Mouse (Mus musculus): ENCODE data around the gene Rtn4. TPM values are rescaled to one million over a fixed set of nuclear protein-coding genes. Genes with fewer than 3 reads are reported as not detected.

The Rtn4 gene
- polyA plus RNA-seq, 1 experiment from 2014 or later = 102 TPM

DNA sequence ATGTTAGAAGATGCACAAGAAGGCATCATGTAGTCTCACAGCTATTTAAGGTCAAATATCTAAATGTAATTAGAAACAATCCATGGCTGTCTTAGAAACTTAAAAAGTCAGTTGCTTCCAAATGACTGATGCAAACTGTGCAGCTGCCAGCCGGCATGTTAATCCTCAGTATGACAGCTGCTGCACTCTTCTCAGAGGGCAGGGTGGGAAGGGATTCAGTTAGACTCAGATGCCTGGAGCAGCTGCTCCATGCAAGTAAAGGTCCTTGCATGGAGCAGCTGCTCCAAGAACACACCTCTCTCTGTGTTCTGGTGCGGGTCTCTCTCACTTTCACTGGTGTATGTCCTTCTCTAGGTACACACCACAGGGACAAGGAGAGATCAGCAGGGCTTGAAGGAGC lies 81.5 kb downstream of the Rtn4 start:
- Histone ChIP-seq H3K4me2 (replicated peaks; ENCODE audit: low read depth) (no peak overlapping the region), H3K9ac (ENCODE audit: low read depth, low read length) (no peak overlapping the region), H3K36me3 (ENCODE audit: control insufficient read depth, insufficient read depth) (no peaks in the 10 kb centered on the region), H3K4me3 (ENCODE audit: low read depth, low read length) (no peak overlapping the region), H3K9me3 (ENCODE audit: control insufficient read depth) (no peaks in the 10 kb centered on the region), H3K27me3 (replicated peaks; ENCODE audit: control insufficient read depth, insufficient read depth, low read length) (no peaks in the 10 kb centered on the region), H3K27ac (ENCODE audit: low read depth, low read length) (no peak overlapping the region), H3K4me1 (replicated peaks; ENCODE audit: control insufficient read depth, insufficient read depth, low read length) (no peaks in the 10 kb centered on the region)
- TF ChIP-seq CTCF (IDR thresholded peaks at IDR 0.05; ENCODE audit: low read depth) = no peak
- WGBS = 60% methylated on average over 2 of the region's 2 CpGs
- no peak for ATAC-seq

DNA sequence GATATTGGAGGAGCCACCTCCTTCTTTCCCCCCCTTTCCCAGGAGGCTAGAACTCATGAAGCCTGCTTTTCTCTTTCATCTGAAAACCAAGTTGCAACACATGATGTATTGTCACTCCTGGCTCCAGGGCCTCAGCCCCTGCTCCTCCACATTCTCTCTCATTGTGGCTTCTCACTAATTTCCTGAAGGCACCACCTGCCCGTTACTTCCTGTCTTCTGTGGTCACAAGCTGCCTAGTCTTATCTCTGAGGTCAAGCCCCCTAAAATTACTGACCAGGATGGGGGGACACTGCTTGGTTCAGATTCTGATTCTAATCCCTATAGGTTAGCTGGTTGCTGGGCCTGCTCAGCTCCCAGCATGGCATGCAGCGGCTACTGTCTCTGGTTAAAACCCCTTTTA lies 82.0 kb downstream of the Rtn4 start:
- ATAC-seq = no peak
- H3K27me3 ChIP-seq (replicated peaks; ENCODE audit: control insufficient read depth, insufficient read depth, low read length) = no peaks in the 10 kb centered on the region
- no peak overlapping the region for H3K27ac ChIP-seq (ENCODE audit: low read depth, low read length)
- no peak overlapping the region for H3K4me3 ChIP-seq (ENCODE audit: low read depth, low read length)
- no peaks in the 10 kb centered on the region for H3K36me3 ChIP-seq (ENCODE audit: control insufficient read depth, insufficient read depth)
- H3K4me2 ChIP-seq (replicated peaks; ENCODE audit: low read depth) = no peak overlapping the region
- WGBS = 77% methylated on average over 2 of the region's 2 CpGs
- H3K9me3 ChIP-seq (ENCODE audit: control insufficient read depth) = no peaks in the 10 kb centered on the region
- TF ChIP-seq CTCF (IDR thresholded peaks at IDR 0.05; ENCODE audit: low read depth) = no peak
- H3K9ac ChIP-seq (ENCODE audit: low read depth, low read length) = no peak overlapping the region
- no peaks in the 10 kb centered on the region for H3K4me1 ChIP-seq (replicated peaks; ENCODE audit: control insufficient read depth, insufficient read depth, low read length)

DNA sequence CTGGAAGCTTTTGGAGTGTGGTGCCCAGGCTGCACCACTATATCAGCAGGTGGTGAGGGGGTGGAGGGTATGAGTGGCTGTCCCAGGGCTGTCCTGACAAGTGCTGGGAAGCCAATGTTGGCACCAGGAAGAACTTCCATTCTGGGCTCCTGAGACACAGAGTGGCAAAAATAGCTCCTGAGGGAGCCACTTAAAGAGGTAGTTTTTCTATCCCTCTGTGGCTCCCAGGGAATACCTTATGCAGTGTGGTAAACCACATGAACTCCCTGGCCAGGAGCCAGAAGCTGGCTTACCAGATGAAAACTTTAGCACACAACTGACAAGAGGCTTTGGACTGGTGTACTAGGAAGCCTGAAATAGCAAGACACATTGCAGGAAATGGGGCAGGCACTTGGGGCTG lies 85.2 kb downstream of the Rtn4 start:
- Histone ChIP-seq H3K4me2 (replicated peaks; ENCODE audit: low read depth) (no peak overlapping the region), H3K27me3 (replicated peaks; ENCODE audit: control insufficient read depth, insufficient read depth, low read length) (no peaks in the 10 kb centered on the region), H3K4me1 (replicated peaks; ENCODE audit: control insufficient read depth, insufficient read depth, low read length) (no peaks in the 10 kb centered on the region), H3K36me3 (ENCODE audit: control insufficient read depth, insufficient read depth) (no peaks in the 10 kb centered on the region), H3K9ac (ENCODE audit: low read depth, low read length) (no peak overlapping the region), H3K27ac (ENCODE audit: low read depth, low read length) (no peak overlapping the region), H3K9me3 (ENCODE audit: control insufficient read depth) (no peaks in the 10 kb centered on the region), H3K4me3 (ENCODE audit: low read depth, low read length) (no peak overlapping the region)
- no peak for ATAC-seq
- TF ChIP-seq CTCF (IDR thresholded peaks at IDR 0.05; ENCODE audit: low read depth) = no peak

DNA sequence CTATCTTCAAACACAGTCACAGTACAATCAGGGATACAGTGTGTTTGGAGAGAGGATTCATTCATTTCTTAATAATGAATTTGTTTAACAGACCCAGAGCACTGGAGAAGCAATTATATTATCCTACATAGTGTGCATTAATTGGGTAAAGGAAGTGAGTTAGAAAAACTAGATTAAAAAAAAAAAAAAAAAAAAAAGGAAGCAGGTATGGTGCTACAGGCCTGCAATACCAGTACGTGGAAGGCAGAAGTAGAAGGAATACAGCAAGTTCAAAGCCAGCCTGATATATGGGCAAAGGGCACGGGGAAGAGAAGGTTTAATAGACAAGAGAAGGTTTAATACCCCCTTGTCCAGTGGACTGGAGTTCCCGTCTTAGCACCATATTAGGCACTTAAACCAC lies 86.2 kb downstream of the Rtn4 start:
- Histone ChIP-seq H3K4me1 (replicated peaks; ENCODE audit: control insufficient read depth, insufficient read depth, low read length) (no peaks in the 10 kb centered on the region), H3K27me3 (replicated peaks; ENCODE audit: control insufficient read depth, insufficient read depth, low read length) (no peaks in the 10 kb centered on the region), H3K9ac (ENCODE audit: low read depth, low read length) (no peak overlapping the region), H3K36me3 (ENCODE audit: control insufficient read depth, insufficient read depth) (no peaks in the 10 kb centered on the region), H3K4me2 (replicated peaks; ENCODE audit: low read depth) (no peak overlapping the region), H3K27ac (ENCODE audit: low read depth, low read length) (no peak overlapping the region), H3K9me3 (ENCODE audit: control insufficient read depth) (no peaks in the 10 kb centered on the region), H3K4me3 (ENCODE audit: low read depth, low read length) (no peak overlapping the region)
- no peak for ATAC-seq
- no peak for TF ChIP-seq CTCF (IDR thresholded peaks at IDR 0.05; ENCODE audit: low read depth)
- 69% methylated on average over 3 of the region's 3 CpGs for WGBS

DNA sequence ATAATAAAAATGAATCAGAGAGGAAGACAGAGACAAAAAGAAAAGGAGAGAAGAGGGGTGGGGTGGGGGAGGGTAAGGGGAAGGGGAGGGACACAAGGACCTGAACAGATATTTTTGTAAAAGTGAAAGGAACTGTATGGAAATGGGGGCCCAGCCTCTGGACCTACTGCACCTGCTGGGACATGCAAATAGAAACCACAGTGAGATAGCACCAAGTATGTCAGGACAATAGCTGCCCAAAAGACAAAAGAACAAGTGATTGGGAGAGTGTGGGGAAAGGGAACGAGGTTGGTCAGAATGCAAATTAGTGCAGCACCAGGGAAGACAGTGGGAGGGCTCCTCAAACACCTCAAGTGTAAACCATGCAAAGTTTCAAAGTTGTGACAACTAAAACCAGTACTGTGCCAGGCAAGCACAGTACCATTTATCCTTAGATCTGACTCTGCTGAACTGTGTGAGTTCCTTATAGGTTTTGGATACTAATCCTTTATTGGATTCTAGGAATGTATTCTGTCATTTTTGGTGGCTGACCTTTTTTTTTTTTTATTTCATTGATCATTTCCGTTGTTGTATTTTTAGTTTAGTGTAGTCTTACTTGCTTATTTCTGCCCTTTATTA lies 86.8 kb downstream of the Rtn4 start:
- no peak for ATAC-seq
- no peak overlapping the region for H3K27ac ChIP-seq (ENCODE audit: low read depth, low read length)
- H3K4me3 ChIP-seq (ENCODE audit: low read depth, low read length) = no peak overlapping the region
- no peak for TF ChIP-seq CTCF (IDR thresholded peaks at IDR 0.05; ENCODE audit: low read depth)
- no peaks in the 10 kb centered on the region for H3K36me3 ChIP-seq (ENCODE audit: control insufficient read depth, insufficient read depth)
- H3K9me3 ChIP-seq (ENCODE audit: control insufficient read depth) = no peaks in the 10 kb centered on the region
- no peaks in the 10 kb centered on the region for H3K27me3 ChIP-seq (replicated peaks; ENCODE audit: control insufficient read depth, insufficient read depth, low read length)
- no peaks in the 10 kb centered on the region for H3K4me1 ChIP-seq (replicated peaks; ENCODE audit: control insufficient read depth, insufficient read depth, low read length)
- 62% methylated on average over 2 of the region's 2 CpGs for WGBS
- H3K9ac ChIP-seq (ENCODE audit: low read depth, low read length) = no peak overlapping the region
- no peak overlapping the region for H3K4me2 ChIP-seq (replicated peaks; ENCODE audit: low read depth)

DNA sequence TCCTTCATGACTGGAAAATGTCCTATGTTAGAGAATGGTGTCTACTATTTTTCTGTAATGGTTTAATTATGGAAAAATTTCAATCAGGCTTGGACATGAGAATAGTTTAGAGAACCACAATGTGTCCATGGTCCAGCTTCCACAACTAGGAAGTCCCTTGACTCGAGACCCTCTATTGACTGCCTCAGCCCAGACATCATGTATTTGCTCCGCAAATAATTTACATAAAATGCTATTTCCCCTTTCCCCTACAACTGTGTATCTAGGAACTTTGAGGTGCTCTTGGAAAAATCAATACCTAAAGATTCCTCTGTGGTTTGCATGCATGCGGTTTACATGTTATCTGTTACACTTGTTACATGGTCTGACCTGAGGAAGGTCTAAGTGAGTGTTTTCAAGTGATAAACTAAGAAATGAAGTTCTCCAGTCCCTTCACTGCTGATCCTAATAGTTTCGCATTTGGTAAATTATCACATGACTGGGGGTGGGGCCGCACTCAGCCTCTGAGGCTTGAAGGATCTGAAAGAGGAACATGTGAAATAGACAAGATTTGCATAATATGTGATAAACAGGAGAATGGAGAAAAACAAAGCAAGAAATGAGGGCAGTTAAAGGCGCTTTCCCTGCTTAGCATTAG lies 94.0 kb downstream of the Rtn4 start:
- ATAC-seq = no peak

More for the DNA sequence above, 94.0 kb downstream of the Rtn4 start:
- Histone ChIP-seq H3K4me2 (replicated peaks; ENCODE audit: low read depth) (no peak overlapping the region), H3K27ac (ENCODE audit: low read depth, low read length) (no peak overlapping the region), H3K4me1 (replicated peaks; ENCODE audit: control insufficient read depth, insufficient read depth, low read length) (no peaks in the 10 kb centered on the region), H3K36me3 (ENCODE audit: control insufficient read depth, insufficient read depth) (no peaks in the 10 kb centered on the region), H3K4me3 (ENCODE audit: low read depth, low read length) (no peak overlapping the region), H3K9ac (ENCODE audit: low read depth, low read length) (no peak overlapping the region), H3K27me3 (replicated peaks; ENCODE audit: control insufficient read depth, insufficient read depth, low read length) (no peaks in the 10 kb centered on the region), H3K9me3 (ENCODE audit: control insufficient read depth) (no peaks in the 10 kb centered on the region)
- TF ChIP-seq CTCF (IDR thresholded peaks at IDR 0.05; ENCODE audit: low read depth) = no peak
- WGBS = 78% methylated on average over 6 of the region's 6 CpGs

Measured in intestine, postnatal 0 days (tissue).